Mouse (Mus musculus) midbrain, embryonic 15.5 days (tissue): ENCODE measurements around the gene Serinc5. TPM values are rescaled to one million over a fixed set of nuclear protein-coding genes. Genes with fewer than 3 reads are reported as not detected.
"Not testable (repeated sequence)": the region's sequence is repeated elsewhere in the genome, so short reads cannot be mapped to it uniquely, and the experiment has no call there.

Experiments used
- ATAC-seq: fragments of 200-750 bp; cut with Nextera tagmentation; replicated peaks from 2 replicates; pipeline ENCODE4 v1.8.0; 2017; ENCODE audit warnings: moderate TSS enrichment
- H3K27ac ChIP-seq: fragments of 300-500 bp; sonication (generic); 2 replicates; pipeline ENCODE4 v1.5.1; 2015; ENCODE audit warnings: mild to moderate bottlenecking, inconsistent platforms
- H3K27me3 ChIP-seq: fragments of 300-500 bp; sonication (generic); replicated peaks from 2 replicates; pipeline ENCODE4 v1.6.1; 2015; ENCODE audit warnings: inconsistent platforms
- H3K36me3 ChIP-seq: fragments of 300-500 bp; sonication (generic); replicated peaks from 2 replicates; pipeline ENCODE4 v1.6.1; 2015; ENCODE audit warnings: inconsistent platforms
- H3K4me1 ChIP-seq: fragments of 300-500 bp; sonication (generic); 2 replicates; pipeline ENCODE4 v1.6.1; 2015; ENCODE audit warnings: inconsistent platforms
- H3K4me2 ChIP-seq: fragments of 300-500 bp; sonication (generic); 2 replicates; pipeline ENCODE4 v1.6.1; 2015; ENCODE audit warnings: inconsistent platforms, mild to moderate bottlenecking, moderate library complexity
- H3K4me3 ChIP-seq: fragments of 300-500 bp; sonication (generic); 2 replicates; pipeline ENCODE4 v1.5.1; 2015; ENCODE audit warnings: mild to moderate bottlenecking, inconsistent platforms
- H3K9ac ChIP-seq: fragments of 300-500 bp; sonication (generic); 2 replicates; pipeline ENCODE4 v1.6.1; 2015; ENCODE audit warnings: mild to moderate bottlenecking, inconsistent platforms
- H3K9me3 ChIP-seq: fragments of 300-500 bp; sonication (generic); 2 replicates; pipeline ENCODE4 v1.6.1; 2016; ENCODE audit warnings: inconsistent platforms
- WGBS: fragments of 180-500 bp; shearing (Covaris S2); methylation state at CpG from one replicate; pipeline ENCODE4 v1.1.7; 2015; ENCODE audit warnings: mixed read lengths; 5-methylcytosine and 5-hydroxymethylcytosine counted together
- polyA plus RNA-seq: library from polyadenylated mRNA; unstranded; fragments of >200 nt; fragmentation: Nextera tagmentation; extraction: Ambion mirVana; gene quantifications from 2 replicates; pipeline ENCODE4 v1.2.1, GENCODE M21; 2015

The Serinc5 gene
- polyA plus RNA-seq, 1 experiment from 2014 or later, result 18.6 TPM

DNA sequence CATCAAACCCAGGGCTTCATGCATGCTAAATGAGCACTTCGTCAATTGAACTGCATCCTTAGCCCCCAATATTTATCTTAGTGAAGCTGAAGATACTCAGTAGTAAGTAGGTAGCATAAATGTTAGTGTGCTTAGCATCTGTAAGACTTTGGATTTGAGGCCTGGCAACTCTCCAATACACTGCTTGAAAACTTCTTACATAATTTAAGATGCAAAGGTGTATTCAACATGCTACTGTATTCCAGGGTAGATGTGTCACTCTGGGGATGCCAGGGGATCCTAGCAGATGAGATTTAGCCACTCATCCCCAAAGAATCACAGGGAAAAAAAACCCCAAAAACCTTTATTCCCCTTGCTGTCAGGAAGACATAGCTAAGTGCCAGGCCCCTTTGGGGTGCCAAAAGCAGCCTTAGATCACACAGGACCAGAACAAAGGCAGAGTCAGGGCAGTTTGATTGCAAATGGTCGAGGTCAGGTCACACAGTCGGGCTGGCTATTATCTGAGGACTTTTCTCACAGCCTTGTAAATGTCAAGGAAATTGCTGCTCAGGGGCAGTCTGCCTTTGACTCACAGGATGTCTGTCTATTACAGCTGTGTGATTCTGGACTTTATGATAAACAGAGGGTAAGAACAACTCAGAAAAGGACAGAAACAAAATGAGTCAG is 17.0 kb upstream of the Serinc5 start:
- 0 out of 2 replicates have a peak, but pooled peaks have one; percentile 34 for ATAC-seq
- no peaks in the 10 kb centered on the region for H3K9me3 ChIP-seq
- H3K4me3 ChIP-seq, result no peak overlapping the region
- H3K36me3 ChIP-seq, result no peaks in the 10 kb centered on the region
- no peak overlapping the region for H3K27ac ChIP-seq
- no peak overlapping the region for H3K4me2 ChIP-seq
- no peak overlapping the region for H3K9ac ChIP-seq
- no peaks in the 10 kb centered on the region for H3K27me3 ChIP-seq
- 16% methylated on average over 3 of the region's 3 CpGs for WGBS
- peaks cover 21% of the 10 kb centered on the region for H3K4me1 ChIP-seq

DNA sequence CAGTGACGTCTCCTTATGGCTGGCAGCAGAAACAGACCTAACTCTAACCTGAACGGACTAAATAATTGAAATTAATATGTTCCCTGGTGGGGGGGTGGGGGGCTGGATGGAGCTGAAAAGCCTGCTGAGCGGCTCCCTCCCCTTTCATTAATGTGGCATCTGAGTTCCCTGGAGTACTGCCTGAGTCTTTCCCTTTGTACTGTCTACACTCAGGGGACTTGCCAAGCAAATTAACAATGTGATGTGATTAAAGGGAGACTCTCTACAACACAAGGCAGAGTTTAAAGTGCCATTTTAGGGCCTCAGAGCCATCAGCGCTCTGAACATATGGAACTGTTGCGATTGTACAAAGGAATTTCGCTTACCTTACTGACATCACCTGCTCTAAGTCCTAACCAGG is 16.4 kb upstream of the Serinc5 start:
- H3K9me3 ChIP-seq, result no peaks in the 10 kb centered on the region
- 27% methylated on average over 6 of the region's 6 CpGs for WGBS
- H3K36me3 ChIP-seq, result no peaks in the 10 kb centered on the region
- no peak overlapping the region for H3K27ac ChIP-seq
- no peak overlapping the region for H3K4me3 ChIP-seq
- no peak overlapping the region for H3K9ac ChIP-seq
- no peak overlapping the region for H3K4me2 ChIP-seq
- H3K4me1 ChIP-seq, result peaks cover 21% of the 10 kb centered on the region
- ATAC-seq, result peak; percentile 55; the same call in 1 of the 2 replicates
- H3K27me3 ChIP-seq, result no peaks in the 10 kb centered on the region

DNA sequence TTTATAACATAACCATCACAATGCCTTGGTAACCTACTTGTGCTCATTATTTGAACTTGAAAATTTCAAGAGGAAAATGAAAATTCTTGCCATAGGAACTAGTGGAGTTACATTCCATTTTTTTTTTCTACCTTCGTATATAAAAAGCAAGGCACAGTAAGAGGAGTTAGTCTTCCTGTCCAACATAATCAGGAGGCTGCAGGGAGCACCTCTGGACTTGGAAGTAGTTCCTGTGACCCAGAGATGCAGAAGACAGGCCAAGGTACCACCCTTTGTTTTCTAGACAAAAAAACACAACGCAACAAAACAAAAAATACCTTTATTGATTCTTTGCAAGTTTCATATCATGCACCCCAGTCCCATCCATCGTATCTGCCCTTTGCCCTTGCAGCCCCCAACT is 16.0 kb upstream of the Serinc5 start:
- ATAC-seq, result no peak
- H3K9ac ChIP-seq, result no peak overlapping the region
- H3K9me3 ChIP-seq, result no peaks in the 10 kb centered on the region
- H3K4me3 ChIP-seq, result no peak overlapping the region
- H3K27ac ChIP-seq, result no peak overlapping the region
- WGBS, result 86% methylated on average over 3 of the region's 3 CpGs
- no peak overlapping the region for H3K4me2 ChIP-seq
- H3K27me3 ChIP-seq, result no peaks in the 10 kb centered on the region
- peaks cover 21% of the 10 kb centered on the region for H3K4me1 ChIP-seq
- no peaks in the 10 kb centered on the region for H3K36me3 ChIP-seq

DNA sequence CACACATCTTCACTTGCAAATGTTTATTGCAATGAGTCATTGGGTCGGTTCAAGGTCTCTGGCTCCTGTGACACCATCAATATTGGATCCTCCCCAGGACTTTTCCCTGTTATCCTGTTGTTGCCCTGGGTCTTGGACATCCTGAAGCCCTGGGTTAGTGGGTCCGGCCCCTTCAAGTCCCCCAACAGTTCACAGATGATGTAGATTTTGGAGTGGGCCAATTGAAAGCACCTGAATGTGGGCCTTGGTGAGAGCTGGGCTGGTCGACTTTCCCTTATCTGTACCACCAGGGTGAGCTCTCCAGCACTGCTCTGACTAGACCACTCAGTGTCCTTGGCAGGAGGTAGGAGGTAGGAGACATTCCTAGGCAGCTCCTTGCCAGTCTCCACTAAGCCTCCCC is 15.5 kb upstream of the Serinc5 start:
- WGBS, result 73% methylated on average over 3 of the region's 3 CpGs
- Histone ChIP-seq H3K36me3 (no peaks in the 10 kb centered on the region), H3K27ac (no peak overlapping the region), H3K9me3 (no peaks in the 10 kb centered on the region), H3K4me3 (no peak overlapping the region), H3K9ac (no peak overlapping the region), H3K27me3 (no peaks in the 10 kb centered on the region), H3K4me1 (peaks cover 21% of the 10 kb centered on the region), H3K4me2 (no peak overlapping the region)
- ATAC-seq, result no peak

DNA sequence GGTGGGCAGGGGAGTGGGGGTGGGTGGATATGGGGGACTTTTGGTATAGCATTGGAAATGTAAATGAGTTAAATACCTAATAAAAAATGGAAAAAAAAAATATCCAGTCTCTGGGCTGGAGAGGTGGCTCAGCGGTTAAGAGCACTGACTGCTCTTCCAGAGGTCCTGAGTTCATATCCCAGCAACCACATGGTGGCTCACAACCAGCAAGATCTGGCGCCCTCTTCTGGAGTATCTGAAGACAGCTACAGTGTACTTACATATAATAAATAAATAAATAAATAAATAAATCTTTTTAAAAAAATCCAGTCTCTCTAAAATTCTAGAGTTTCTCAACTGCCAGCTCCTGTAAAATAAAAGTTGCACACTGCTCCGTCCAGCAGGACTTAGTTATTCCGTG is 5.6 kb upstream of the Serinc5 start:
- not testable (repeated sequence) for H3K27ac ChIP-seq, H3K27me3 ChIP-seq, ATAC-seq, H3K9me3 ChIP-seq, H3K4me3 ChIP-seq, H3K4me1 ChIP-seq, H3K36me3 ChIP-seq, H3K4me2 ChIP-seq, H3K9ac ChIP-seq
- WGBS, result 83% methylated on average over 4 of the region's 4 CpGs

DNA sequence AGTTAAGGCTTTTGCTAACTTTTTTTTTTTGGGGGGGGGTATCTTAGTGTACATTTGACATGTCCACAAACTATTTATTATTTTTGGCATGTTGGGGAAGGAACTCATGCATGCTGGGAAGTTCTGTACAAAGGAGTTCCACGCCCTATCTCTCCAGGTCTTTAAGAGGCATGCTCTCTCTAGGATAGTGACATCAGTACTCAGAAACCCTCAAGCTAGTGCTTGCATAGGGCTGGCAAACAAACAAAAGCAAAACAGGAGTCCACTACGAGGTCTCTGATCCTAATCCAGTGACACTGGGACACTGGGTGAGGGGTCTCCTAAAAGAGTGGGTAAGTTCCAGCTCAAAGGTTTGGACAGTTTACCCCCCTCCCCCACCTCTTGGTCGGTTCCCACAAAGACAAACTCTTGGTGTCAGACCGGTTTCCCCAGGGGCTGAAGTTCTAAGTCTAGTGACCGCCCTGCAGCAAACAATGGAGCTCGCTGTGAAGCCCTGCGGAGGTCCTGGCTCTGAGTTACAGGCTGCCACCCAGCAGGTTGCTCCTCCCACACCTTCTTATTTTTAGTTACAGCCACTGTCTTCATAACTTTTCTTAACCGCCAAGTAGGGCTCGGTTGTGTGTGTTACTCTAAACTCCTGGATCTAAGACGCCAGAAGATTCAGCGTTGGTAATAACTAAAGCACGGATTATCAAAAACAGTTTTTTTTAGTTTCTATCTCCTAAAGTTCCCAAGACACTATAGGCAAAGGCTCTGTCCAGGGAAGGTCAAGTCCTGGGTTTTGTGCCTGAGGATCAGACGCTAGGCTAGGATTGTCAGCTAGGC is 1.2 kb upstream of the Serinc5 start:
- H3K9ac ChIP-seq, result peak overlapping the region; percentile 72
- no peaks in the 10 kb centered on the region for H3K27me3 ChIP-seq
- ATAC-seq, result no peak
- H3K27ac ChIP-seq, result peak overlapping the region; percentile 80; the same call in 1 of the 2 replicates
- 9% methylated on average over 13 of the region's 13 CpGs for WGBS
- H3K4me1 ChIP-seq, result peaks cover 24% of the 10 kb centered on the region
- H3K36me3 ChIP-seq, result no peaks in the 10 kb centered on the region
- peak overlapping the region; percentile 92 for H3K4me2 ChIP-seq
- H3K9me3 ChIP-seq, result no peaks in the 10 kb centered on the region
- H3K4me3 ChIP-seq, result peak overlapping the region; percentile 77

DNA sequence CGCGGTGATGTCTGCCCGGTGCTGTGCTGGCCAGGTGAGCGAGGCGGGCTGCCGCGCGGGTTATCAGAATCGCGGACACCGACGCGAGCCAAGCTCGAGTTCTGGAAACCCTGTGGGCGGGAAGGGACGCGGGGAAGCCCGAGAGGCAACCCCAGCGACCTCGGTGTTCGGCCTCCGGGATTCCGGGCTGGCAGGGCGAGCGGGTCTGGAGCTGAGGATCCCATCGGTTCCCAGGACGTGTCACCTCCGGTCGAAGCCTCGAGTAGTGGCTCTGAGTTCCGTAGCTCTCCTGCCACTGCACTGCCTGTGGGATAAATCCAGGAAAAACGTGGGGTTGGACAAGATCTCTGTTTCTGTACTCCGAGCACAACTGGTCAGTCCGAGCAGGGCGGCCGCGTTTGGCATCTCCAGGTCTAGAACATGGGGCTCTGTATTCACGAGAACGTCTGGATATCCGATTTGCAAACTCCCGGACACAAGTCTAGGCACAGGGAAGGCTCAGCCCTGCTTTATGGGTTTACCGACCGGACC is 428 bp downstream of the Serinc5 start:
- H3K9ac ChIP-seq, result peak overlapping the region; percentile 72
- peak overlapping the region; percentile 77 for H3K4me3 ChIP-seq
- no peaks in the 10 kb centered on the region for H3K9me3 ChIP-seq
- H3K4me2 ChIP-seq, result peak overlapping the region; percentile 92
- WGBS, result under 1% methylated on average over 43 of the region's 43 CpGs
- peak overlapping the region; percentile 80 for H3K27ac ChIP-seq
- H3K27me3 ChIP-seq, result no peaks in the 10 kb centered on the region
- no peaks in the 10 kb centered on the region for H3K36me3 ChIP-seq
- H3K4me1 ChIP-seq, result peaks cover 24% of the 10 kb centered on the region
- peak; percentile 64 for ATAC-seq

DNA sequence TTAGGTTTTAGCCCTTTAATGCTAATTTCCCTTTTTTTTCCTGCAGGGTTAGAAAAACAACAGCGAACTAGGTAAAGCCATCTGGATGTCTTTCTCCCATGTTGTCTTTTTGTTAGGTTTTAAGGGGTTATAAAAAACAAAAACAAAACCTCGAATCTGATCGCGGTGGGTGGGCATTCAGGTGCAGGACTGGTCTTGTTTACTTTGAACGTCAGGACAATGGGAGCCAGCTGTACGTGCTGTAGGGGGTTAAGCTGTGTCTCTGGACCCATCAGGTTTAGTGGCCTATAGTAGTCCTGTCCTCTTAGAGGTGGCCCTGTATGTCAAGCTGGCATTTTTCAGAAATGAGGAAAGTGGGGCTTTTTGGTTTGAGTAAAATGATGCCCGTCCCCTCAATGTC is 1.0 kb downstream of the Serinc5 start:
- Histone ChIP-seq H3K4me1 (peaks cover 24% of the 10 kb centered on the region), H3K36me3 (no peaks in the 10 kb centered on the region), H3K4me2 (peak overlapping the region; percentile 92), H3K4me3 (peak overlapping the region; percentile 77), H3K9ac (peak overlapping the region; percentile 72), H3K27me3 (no peaks in the 10 kb centered on the region), H3K9me3 (no peaks in the 10 kb centered on the region), H3K27ac (peak overlapping the region; percentile 80; the same call in 1 of the 2 replicates)
- no peak for ATAC-seq
- WGBS, result 7% methylated on average over 7 of the region's 7 CpGs

DNA sequence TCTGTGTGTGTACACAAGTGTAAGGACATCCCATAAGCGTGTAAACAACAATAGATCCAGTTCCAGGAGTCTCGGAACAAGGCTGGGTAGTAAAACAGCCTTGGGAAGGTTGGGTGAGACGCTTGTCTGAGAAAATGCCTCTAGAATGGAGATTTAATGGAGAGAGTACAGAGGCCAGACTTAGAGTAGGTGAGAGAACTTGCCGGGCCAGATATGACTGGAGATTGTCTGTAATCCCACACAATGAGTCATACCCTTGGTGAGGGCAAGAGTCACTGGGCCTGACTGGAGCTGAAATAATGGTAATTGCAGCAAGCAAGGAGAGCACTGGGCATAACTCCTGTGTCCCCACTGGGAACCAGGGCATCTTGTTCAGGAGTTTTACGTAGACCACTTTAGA is 2.2 kb downstream of the Serinc5 start:
- Histone ChIP-seq H3K4me3 (peak overlapping the region; percentile 77; the same call in 1 of the 2 replicates), H3K9ac (no peak overlapping the region), H3K4me1 (peaks cover 24% of the 10 kb centered on the region), H3K9me3 (no peaks in the 10 kb centered on the region), H3K27ac (no peak overlapping the region), H3K4me2 (peak overlapping the region; percentile 92; the same call in 1 of the 2 replicates), H3K27me3 (no peaks in the 10 kb centered on the region), H3K36me3 (no peaks in the 10 kb centered on the region)
- ATAC-seq, result no peak
- 85% methylated on average over 5 of the region's 5 CpGs for WGBS

DNA sequence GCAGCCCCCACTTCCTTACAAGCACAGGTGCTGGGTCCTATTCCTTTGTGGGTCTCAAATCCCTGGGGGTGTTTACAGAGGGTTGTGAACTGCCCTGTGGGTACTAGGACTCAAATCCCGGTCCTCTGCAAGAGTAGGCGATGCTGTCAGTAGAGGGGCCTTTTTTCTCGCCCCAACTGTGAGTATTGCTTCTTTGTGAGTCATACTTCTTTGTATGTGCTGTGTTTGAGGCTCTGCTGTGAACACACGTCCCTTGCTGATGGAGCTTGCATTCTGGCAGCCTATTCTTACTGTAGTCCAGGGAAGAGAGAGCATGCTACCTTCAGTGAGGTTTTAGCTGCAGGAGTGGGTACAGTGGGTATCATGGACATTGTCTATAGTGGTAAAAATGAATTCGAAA is 4.3 kb downstream of the Serinc5 start:
- Histone ChIP-seq H3K4me2 (no peak overlapping the region), H3K4me1 (peaks cover 22% of the 10 kb centered on the region), H3K4me3 (no peak overlapping the region), H3K9me3 (no peaks in the 10 kb centered on the region), H3K27ac (no peak overlapping the region), H3K9ac (no peak overlapping the region), H3K27me3 (no peaks in the 10 kb centered on the region), H3K36me3 (no peaks in the 10 kb centered on the region)
- 82% methylated on average over 5 of the region's 5 CpGs for WGBS
- no peak for ATAC-seq

DNA sequence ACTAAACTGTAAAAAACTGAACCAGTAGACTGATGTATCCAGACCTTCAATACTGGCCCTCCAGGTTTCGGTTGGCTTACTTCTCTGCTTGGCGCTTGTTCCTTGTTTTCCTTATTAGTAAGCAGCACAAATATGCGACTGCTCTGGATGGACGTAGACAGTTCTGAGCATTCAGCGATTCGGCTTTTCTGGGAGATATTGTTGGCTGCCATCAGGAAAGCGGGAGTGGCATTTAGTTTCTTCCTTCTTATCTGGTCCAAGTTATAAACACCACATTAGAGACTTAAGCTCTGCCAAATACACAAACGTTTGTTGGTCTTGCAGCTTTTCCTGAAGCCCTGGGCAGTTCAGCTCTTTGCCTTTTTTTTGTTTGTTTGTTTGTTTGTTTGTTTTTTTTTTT is 5.6 kb downstream of the Serinc5 start:
- WGBS, result 95% methylated on average over 8 of the region's 8 CpGs
- H3K4me1 ChIP-seq, result peaks cover 18% of the 10 kb centered on the region
- no peak overlapping the region for H3K9ac ChIP-seq
- H3K27ac ChIP-seq, result no peak overlapping the region
- H3K4me2 ChIP-seq, result no peak overlapping the region
- no peaks in the 10 kb centered on the region for H3K36me3 ChIP-seq
- H3K4me3 ChIP-seq, result no peak overlapping the region
- no peaks in the 10 kb centered on the region for H3K9me3 ChIP-seq
- H3K27me3 ChIP-seq, result no peaks in the 10 kb centered on the region
- no peak for ATAC-seq

DNA sequence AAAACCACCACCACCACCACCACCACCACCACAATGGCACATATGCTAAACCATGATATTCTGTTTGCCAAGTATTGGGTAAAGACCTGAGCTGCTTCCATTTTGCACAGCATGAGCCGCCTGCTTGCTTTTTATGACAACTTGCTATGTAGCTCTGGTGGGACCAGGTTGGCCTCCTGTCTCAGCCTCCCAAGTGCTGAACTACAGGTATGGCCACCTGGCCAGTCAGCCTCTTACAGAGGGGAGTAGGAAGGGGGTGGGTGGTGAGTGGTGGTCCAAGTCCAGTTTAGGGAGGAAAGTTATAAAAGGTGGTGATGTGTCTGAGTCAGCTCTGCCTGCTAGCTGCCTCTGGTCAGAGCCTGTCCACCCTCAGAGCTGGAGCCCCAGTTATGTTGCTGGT is 15.3 kb downstream of the Serinc5 start:
- WGBS, result 100% methylated on average over 1 of the region's 1 CpGs
- no peak overlapping the region for H3K4me2 ChIP-seq
- H3K9me3 ChIP-seq, result no peaks in the 10 kb centered on the region
- no peak for ATAC-seq
- H3K27me3 ChIP-seq, result no peaks in the 10 kb centered on the region
- H3K27ac ChIP-seq, result no peak overlapping the region
- H3K4me1 ChIP-seq, result no peaks in the 10 kb centered on the region
- H3K9ac ChIP-seq, result no peak overlapping the region
- H3K4me3 ChIP-seq, result no peak overlapping the region
- H3K36me3 ChIP-seq, result 0 out of 2 replicates have a peak, but pooled peaks cover 2% of the 10 kb centered on the region
